Mouse (Mus musculus) intestine, postnatal 0 days (tissue): ENCODE measurements around the gene Grasp. TPM values are rescaled to one million over a fixed set of nuclear protein-coding genes. Genes with fewer than 3 reads are reported as not detected.

Experiments
- ATAC-seq: fragments of 200-750 bp; cut with Nextera tagmentation; 2 replicates; pipeline ENCODE4 v1.8.0; 2017; ENCODE audit warnings: mild to moderate bottlenecking, moderate TSS enrichment, moderate library complexity
- H3K27ac ChIP-seq: fragments of 300-500 bp; sonication (generic); 2 replicates; pipeline ENCODE4 v1.5.1; 2014; ENCODE audit warnings: mild to moderate bottlenecking, low read depth, low read length, moderate library complexity
- H3K27me3 ChIP-seq: fragments of 300-500 bp; sonication (generic); replicated peaks from 2 replicates; pipeline ENCODE4 v1.6.1; 2014; ENCODE audit warnings: low read length, mixed read lengths; ENCODE audit not compliant: control insufficient read depth, insufficient read depth
- H3K36me3 ChIP-seq: fragments of 300-500 bp; sonication (generic); 2 replicates; pipeline ENCODE4 v1.6.1; 2014; ENCODE audit warnings: mild to moderate bottlenecking, moderate library complexity; ENCODE audit not compliant: control insufficient read depth, insufficient read depth
- H3K4me1 ChIP-seq: fragments of 300-500 bp; sonication (generic); replicated peaks from 2 replicates; pipeline ENCODE4 v1.6.1; 2014; ENCODE audit warnings: antibody characterized with exemption, low read length, mixed read lengths; ENCODE audit not compliant: control insufficient read depth, insufficient read depth
- H3K4me2 ChIP-seq: fragments of 300-500 bp; sonication (generic); replicated peaks from 2 replicates; pipeline ENCODE4 v1.6.1; 2014; ENCODE audit warnings: low read depth, mild to moderate bottlenecking, moderate library complexity
- H3K4me3 ChIP-seq: fragments of 300-500 bp; sonication (generic); 2 replicates; pipeline ENCODE4 v1.5.1; 2014; ENCODE audit warnings: low read depth, low read length
- H3K9ac ChIP-seq: fragments of 300-500 bp; sonication (generic); 2 replicates; pipeline ENCODE4 v1.6.1; 2014; ENCODE audit warnings: mild to moderate bottlenecking, low read depth, low read length
- H3K9me3 ChIP-seq: fragments of 300-500 bp; sonication (generic); 2 replicates; pipeline ENCODE4 v1.6.1; 2016; ENCODE audit warnings: mixed run types; ENCODE audit not compliant: control insufficient read depth
- CTCF ChIP-seq: sonication (generic); IDR thresholded peaks from 2 replicates; pipeline ENCODE4 v1.5.1; 2016; ENCODE audit warnings: low read depth, mild to moderate bottlenecking, control low read depth, antibody characterized with exemption, moderate library complexity
- WGBS: fragments of 180-500 bp; shearing (Covaris S2); extraction: QIAGEN DNeasy Blood & Tissue Kit; methylation state at CpG from one replicate; pipeline ENCODE4 v1.1.7; 2014; 5-methylcytosine and 5-hydroxymethylcytosine counted together
- polyA plus RNA-seq: library from polyadenylated mRNA; unstranded; fragments of >200 nt; fragmentation: Nextera tagmentation; extraction: Ambion mirVana; gene quantifications from 2 replicates; pipeline ENCODE4 v1.2.1, GENCODE M21; 2015

Grasp gene
- polyA plus RNA-seq, 1 experiment from 2014 or later, result 2.0 TPM

DNA sequence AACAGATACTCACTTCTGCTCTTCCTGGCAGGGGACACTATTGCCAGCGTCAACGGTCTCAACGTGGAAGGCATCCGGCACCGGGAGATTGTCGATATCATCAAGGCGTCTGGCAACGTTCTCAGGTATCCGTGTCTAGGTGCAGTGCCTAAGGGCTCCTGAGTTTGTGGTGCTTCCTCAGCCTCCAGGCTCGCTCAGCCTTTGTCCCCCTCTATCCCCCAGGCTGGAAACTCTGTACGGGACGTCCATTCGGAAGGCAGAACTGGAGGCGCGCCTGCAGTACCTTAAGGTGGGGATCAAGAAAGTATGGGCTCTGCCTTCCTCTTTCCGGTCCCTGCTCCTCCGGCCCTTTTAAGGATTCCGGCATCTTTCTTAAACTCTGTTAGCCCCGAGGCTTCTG lies 6.5 kb downstream of the Grasp start:
- ATAC-seq, result no peak
- no peak for TF ChIP-seq CTCF
- H3K9me3 ChIP-seq, result no peaks in the 10 kb centered on the region
- no peaks in the 10 kb centered on the region for H3K4me1 ChIP-seq
- 96% methylated on average over 19 of the region's 19 CpGs for WGBS
- H3K27me3 ChIP-seq, result no peaks in the 10 kb centered on the region
- H3K27ac ChIP-seq, result no peak overlapping the region
- no peak overlapping the region for H3K9ac ChIP-seq
- no peak overlapping the region for H3K4me3 ChIP-seq
- no peak overlapping the region for H3K4me2 ChIP-seq
- peaks cover 12% of the 10 kb centered on the region; the same call in 1 of the 2 replicates for H3K36me3 ChIP-seq

DNA sequence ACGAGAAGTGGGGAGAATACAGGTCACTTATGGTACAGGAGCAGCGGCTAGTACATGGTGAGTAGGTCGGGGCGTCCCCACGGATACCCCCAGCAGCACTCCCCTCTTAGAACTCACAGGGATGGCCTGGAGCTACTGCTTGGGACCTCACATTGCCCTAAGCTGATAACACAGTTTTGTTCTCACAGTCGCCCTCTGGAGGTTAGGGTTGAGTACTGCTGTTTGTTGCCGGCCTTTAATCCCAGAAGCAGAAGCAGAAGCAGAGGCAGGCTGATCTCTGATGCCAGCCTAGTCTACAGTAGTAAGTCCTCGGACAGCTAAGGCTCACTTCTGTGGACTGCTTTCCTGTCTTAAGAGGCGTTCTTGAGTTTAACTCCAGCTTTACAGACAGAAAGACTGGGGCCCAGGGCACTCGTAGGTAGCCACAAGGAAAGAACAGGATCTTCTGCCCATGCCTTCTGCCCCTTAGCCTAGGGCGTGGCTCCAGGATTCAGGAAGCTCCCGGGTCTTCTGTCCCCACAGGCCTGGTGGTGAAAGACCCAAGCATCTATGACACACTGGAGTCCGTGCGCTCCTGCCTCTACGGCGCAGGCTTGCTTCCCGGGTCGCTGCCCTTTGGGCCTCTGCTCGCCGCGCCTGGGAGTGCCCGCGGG lies 7.1 kb downstream of the Grasp start:
- ATAC-seq, result no peak
- Histone ChIP-seq H3K36me3 (peaks cover 12% of the 10 kb centered on the region; the same call in 1 of the 2 replicates), H3K27ac (peak overlapping the region; percentile 54; the same call in 1 of the 2 replicates), H3K4me3 (no peak overlapping the region), H3K4me2 (peak overlapping the region; percentile 30; the same call in 1 of the 2 replicates), H3K9ac (no peak overlapping the region), H3K27me3 (no peaks in the 10 kb centered on the region), H3K9me3 (no peaks in the 10 kb centered on the region), H3K4me1 (0 out of 2 replicates have a peak, but pooled peaks cover 3% of the 10 kb centered on the region)
- WGBS, result 84% methylated on average over 22 of the region's 23 CpGs
- peak; percentile 69 for TF ChIP-seq CTCF

DNA sequence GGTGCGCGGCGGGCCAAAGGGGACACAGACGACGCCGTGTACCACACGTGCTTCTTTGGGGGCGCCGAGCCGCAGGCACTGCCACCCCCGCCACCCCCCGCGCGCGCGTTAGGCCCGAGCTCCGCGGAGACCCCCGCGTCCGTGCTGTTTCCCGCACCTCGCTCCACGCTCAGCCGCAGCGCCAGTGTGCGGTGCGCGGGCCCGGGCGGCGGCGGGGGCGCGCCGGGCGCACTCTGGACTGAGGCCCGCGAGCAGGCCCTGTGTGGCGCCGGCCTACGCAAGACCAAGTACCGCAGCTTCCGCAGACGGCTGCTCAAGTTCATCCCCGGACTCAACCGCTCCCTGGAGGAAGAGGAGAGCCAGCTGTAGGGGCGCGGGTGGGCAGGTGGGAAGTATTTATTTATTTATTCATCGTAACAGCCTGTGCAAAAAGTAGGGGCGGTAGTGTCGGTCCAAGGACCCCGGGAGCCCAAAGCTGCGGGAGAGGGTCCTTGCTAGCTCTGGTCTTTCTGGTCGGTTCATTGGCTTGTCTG lies 7.7 kb downstream of the Grasp start:
- Histone ChIP-seq H3K27ac (peak overlapping the region; percentile 54; the same call in 1 of the 2 replicates), H3K4me3 (no peak overlapping the region)
- ATAC-seq, result no peak

DNA sequence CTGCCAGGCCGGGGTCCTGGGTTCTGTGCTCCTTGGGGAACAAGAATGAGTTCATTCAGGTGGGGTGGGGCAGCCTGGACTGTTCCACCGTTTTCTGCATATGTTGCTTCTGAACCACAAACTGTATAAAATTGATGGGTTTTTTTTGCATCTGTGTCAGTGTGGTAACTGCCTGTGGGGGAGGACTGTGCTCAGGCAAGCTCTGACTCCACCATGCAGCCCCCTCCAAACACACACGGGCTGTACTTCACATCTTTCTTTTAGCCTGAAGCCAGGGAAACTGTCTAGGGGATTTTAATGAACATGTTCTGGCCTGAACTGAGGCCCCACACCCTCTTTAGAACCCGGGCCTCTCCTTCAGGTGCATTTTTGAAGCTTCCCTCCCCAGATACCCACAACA lies 8.6 kb downstream of the Grasp start:
- 52% methylated on average over 4 of the region's 4 CpGs for WGBS
- Histone ChIP-seq H3K27ac (peak overlapping the region; percentile 54; the same call in 1 of the 2 replicates), H3K9me3 (no peaks in the 10 kb centered on the region), H3K36me3 (peaks cover 12% of the 10 kb centered on the region; the same call in 1 of the 2 replicates), H3K27me3 (no peaks in the 10 kb centered on the region), H3K4me3 (no peak overlapping the region), H3K9ac (no peak overlapping the region), H3K4me2 (no peak overlapping the region), H3K4me1 (0 out of 2 replicates have a peak, but pooled peaks cover 3% of the 10 kb centered on the region)
- TF ChIP-seq CTCF, result no peak
- no peak for ATAC-seq

More for the DNA sequence above, 7.7 kb downstream of the Grasp start:
- H3K36me3 ChIP-seq, result peaks cover 12% of the 10 kb centered on the region; the same call in 1 of the 2 replicates
- WGBS, result 68% methylated on average over 56 of the region's 56 CpGs
- no peak overlapping the region for H3K9ac ChIP-seq
- H3K27me3 ChIP-seq, result no peaks in the 10 kb centered on the region
- no peak for TF ChIP-seq CTCF
- 0 out of 2 replicates have a peak, but pooled peaks cover 3% of the 10 kb centered on the region for H3K4me1 ChIP-seq
- no peaks in the 10 kb centered on the region for H3K9me3 ChIP-seq
- peak overlapping the region; percentile 30; the same call in 1 of the 2 replicates for H3K4me2 ChIP-seq

DNA sequence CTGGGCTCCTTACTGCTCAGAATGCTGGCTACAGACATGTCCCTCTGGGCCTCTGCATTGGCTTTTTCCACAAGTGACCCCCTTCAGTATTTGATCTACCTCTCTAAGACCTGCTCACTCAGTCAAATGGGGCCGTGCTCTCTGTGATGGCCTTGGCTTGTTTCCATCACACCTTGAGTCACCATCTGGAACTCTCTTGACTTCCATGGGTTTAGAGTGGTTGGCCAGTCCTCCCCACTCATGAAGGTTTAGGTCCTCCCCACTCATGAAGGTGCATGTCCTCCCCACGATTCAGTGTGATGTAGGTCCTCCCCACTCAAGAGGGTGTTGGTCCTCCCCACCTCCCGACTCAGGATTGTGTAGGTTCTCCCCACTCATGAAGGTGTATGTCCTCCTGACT lies 9.2 kb downstream of the Grasp start:
- no peak for ATAC-seq
- TF ChIP-seq CTCF, result no peak
- H3K4me3 ChIP-seq, result no peak overlapping the region
- H3K36me3 ChIP-seq, result peaks cover 12% of the 10 kb centered on the region; the same call in 1 of the 2 replicates
- no peaks in the 10 kb centered on the region for H3K9me3 ChIP-seq
- peak overlapping the region; percentile 83 for H3K27ac ChIP-seq
- 66% methylated on average over 3 of the region's 3 CpGs for WGBS
- H3K4me2 ChIP-seq, result peak overlapping the region; percentile 35
- no peaks in the 10 kb centered on the region for H3K27me3 ChIP-seq
- H3K9ac ChIP-seq, result no peak overlapping the region
- H3K4me1 ChIP-seq, result 0 out of 2 replicates have a peak, but pooled peaks cover 3% of the 10 kb centered on the region

DNA sequence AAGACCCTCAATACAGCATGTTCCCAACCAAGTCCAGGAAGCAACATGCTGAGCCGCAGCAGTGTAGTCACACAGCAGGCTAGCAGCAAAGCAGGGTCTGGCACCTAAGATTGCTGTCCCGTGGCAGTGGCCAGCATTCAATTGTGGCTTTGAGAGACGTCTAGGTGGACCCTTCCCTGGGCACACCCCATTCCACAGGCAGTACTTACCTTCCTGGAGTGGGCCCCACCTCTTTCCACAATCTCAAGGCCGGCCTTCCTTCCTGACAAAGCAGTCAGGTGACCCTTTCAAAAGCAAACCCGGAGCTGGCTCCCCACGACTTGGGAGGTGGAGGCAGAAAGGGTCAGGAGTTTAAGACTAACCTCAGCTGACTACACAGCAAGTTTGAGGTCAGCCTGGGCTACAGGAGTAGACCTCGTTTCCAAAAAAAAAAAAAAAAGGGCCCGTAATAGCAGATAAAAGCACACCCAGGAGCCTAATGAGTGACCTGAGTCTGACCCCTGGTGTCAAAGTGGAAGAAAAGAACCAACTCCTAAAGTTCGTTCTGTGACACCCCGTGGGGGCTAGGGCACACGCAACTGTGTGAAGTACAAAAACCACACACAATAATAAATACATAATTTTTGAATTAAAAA lies 9.8 kb downstream of the Grasp start:
- Histone ChIP-seq H3K36me3 (peaks cover 12% of the 10 kb centered on the region; the same call in 1 of the 2 replicates), H3K4me3 (no peak overlapping the region), H3K9ac (no peak overlapping the region), H3K9me3 (no peaks in the 10 kb centered on the region), H3K4me2 (peak overlapping the region; percentile 35), H3K4me1 (0 out of 2 replicates have a peak, but pooled peaks cover 3% of the 10 kb centered on the region), H3K27me3 (no peaks in the 10 kb centered on the region), H3K27ac (peak overlapping the region; percentile 83)
- WGBS, result 18% methylated on average over 11 of the region's 11 CpGs
- no peak for TF ChIP-seq CTCF
- ATAC-seq, result peak; percentile 67
